Mouse (Mus musculus) hindbrain, embryonic 12.5 days (tissue): ENCODE data around the gene Ppfibp2. TPM values are rescaled to one million over a fixed set of nuclear protein-coding genes. Genes with fewer than 3 reads are reported as not detected.

Experiments
- ATAC-seq: fragments of 200-750 bp; cut with Nextera tagmentation; 2 replicates; pipeline ENCODE4 v1.8.0; 2017; ENCODE audit warnings: moderate TSS enrichment; ENCODE audit not compliant: low FRiP score
- H3K27ac ChIP-seq: fragments of 300-500 bp; sonication (generic); 2 replicates; pipeline ENCODE4 v1.5.1; 2016; ENCODE audit warnings: mild to moderate bottlenecking
- H3K27me3 ChIP-seq: fragments of 300-500 bp; sonication (generic); 2 replicates; pipeline ENCODE4 v1.6.1; 2016; ENCODE audit warnings: mild to moderate bottlenecking
- H3K36me3 ChIP-seq: fragments of 300-500 bp; sonication (generic); 2 replicates; pipeline ENCODE4 v1.6.1; 2016; ENCODE audit warnings: mild to moderate bottlenecking
- H3K4me1 ChIP-seq: fragments of 300-500 bp; sonication (generic); 2 replicates; pipeline ENCODE4 v1.6.1; 2016
- H3K4me2 ChIP-seq: fragments of 300-500 bp; sonication (generic); replicated peaks from 2 replicates; pipeline ENCODE4 v1.6.1; 2016; ENCODE audit warnings: mild to moderate bottlenecking
- H3K4me3 ChIP-seq: fragments of 300-500 bp; sonication (generic); 2 replicates; pipeline ENCODE4 v1.5.1; 2016; ENCODE audit warnings: mild to moderate bottlenecking
- H3K9ac ChIP-seq: fragments of 300-500 bp; sonication (generic); 2 replicates; pipeline ENCODE4 v1.6.1; 2016; ENCODE audit warnings: mild to moderate bottlenecking, moderate library complexity
- H3K9me3 ChIP-seq: fragments of 300-500 bp; sonication (generic); replicated peaks from 2 replicates; pipeline ENCODE4 v1.6.1; 2016; ENCODE audit warnings: mild to moderate bottlenecking
- WGBS: fragments of 180-500 bp; shearing (Covaris S2); methylation state at CpG from one replicate; pipeline ENCODE4 v1.1.7; 2016; 5-methylcytosine and 5-hydroxymethylcytosine counted together
- polyA plus RNA-seq: library from polyadenylated mRNA; unstranded; fragments of >200 nt; fragmentation: Nextera tagmentation; extraction: Ambion mirVana; gene quantifications from 2 replicates; pipeline ENCODE4 v1.2.1, GENCODE M21; 2016

Gene Ppfibp2
- polyA plus RNA-seq, 1 experiment from 2014 or later, result 5.3 TPM

GRCm38 (mm10) chr7:107756748-107757147 is 161.7 kb downstream of the Ppfibp2 start:
- Histone ChIP-seq H3K27me3 (no peaks in the 10 kb centered on the region), H3K4me3 (no peak overlapping the region), H3K27ac (no peak overlapping the region), H3K4me2 (no peak overlapping the region), H3K4me1 (0 out of 2 replicates have a peak, but pooled peaks cover 4% of the 10 kb centered on the region), H3K9ac (no peak overlapping the region), H3K9me3 (no peaks in the 10 kb centered on the region), H3K36me3 (no peaks in the 10 kb centered on the region)
- WGBS, result 84% methylated on average over 2 of the region's 2 CpGs
- ATAC-seq, result no peak

GRCm38 (mm10) chr7:107757308-107758151 is 162.5 kb downstream of the Ppfibp2 start, which contains the start of gene Cyb5r2:
Gene Cyb5r2, minus strand, starts transcription at chr7:107758032.
- Histone ChIP-seq H3K27me3 (no peaks in the 10 kb centered on the region), H3K9ac (peak within 1 kb of the TSS; percentile 49; the same call in 1 of the 2 replicates), H3K4me2 (peak within 1 kb of the TSS; percentile 54), H3K4me1 (0 out of 2 replicates have a peak, but pooled peaks cover 4% of the 10 kb centered on the region), H3K9me3 (no peaks in the 10 kb centered on the region), H3K27ac (no peak within 1 kb of the TSS), H3K4me3 (peak within 1 kb of the TSS; percentile 23; the same call in 1 of the 2 replicates), H3K36me3 (no peaks in the 10 kb centered on the region)
- ATAC-seq, result peak; percentile 52; the same call in 1 of the 2 replicates
- 13% methylated on average over 23 of the region's 23 CpGs for WGBS

- H3K4me1 ChIP-seq, result no peaks in the 10 kb centered on the region
- no peak overlapping the region for H3K4me3 ChIP-seq
- no peaks in the 10 kb centered on the region for H3K9me3 ChIP-seq
- H3K36me3 ChIP-seq, result no peaks in the 10 kb centered on the region
- no peak overlapping the region for H3K4me2 ChIP-seq
- H3K9ac ChIP-seq, result no peak overlapping the region
- 57% methylated on average over 6 of the region's 6 CpGs for WGBS
- H3K27ac ChIP-seq, result no peak overlapping the region
- no peaks in the 10 kb centered on the region for H3K27me3 ChIP-seq
- no peak for ATAC-seq
Measured at GRCm38 (mm10) chr7:107770812-107771211, 175.8 kb downstream of the Ppfibp2 start.

- H3K9me3 ChIP-seq, result no peaks in the 10 kb centered on the region
- H3K4me3 ChIP-seq, result no peak overlapping the region
- no peak for ATAC-seq
- no peak overlapping the region for H3K4me2 ChIP-seq
- H3K9ac ChIP-seq, result no peak overlapping the region
- H3K4me1 ChIP-seq, result no peaks in the 10 kb centered on the region
- WGBS, result 90% methylated on average over 1 of the region's 1 CpGs
- no peak overlapping the region for H3K27ac ChIP-seq
- H3K27me3 ChIP-seq, result no peaks in the 10 kb centered on the region
- H3K36me3 ChIP-seq, result no peaks in the 10 kb centered on the region
Measured at GRCm38 (mm10) chr7:107778216-107778615, 183.2 kb downstream of the Ppfibp2 start.

- H3K4me3 ChIP-seq, result no peak overlapping the region
- no peak for ATAC-seq
- no peaks in the 10 kb centered on the region for H3K36me3 ChIP-seq
- no peaks in the 10 kb centered on the region for H3K9me3 ChIP-seq
- no peak overlapping the region for H3K9ac ChIP-seq
- no peak overlapping the region for H3K27ac ChIP-seq
- no peak overlapping the region for H3K4me2 ChIP-seq
- no peaks in the 10 kb centered on the region for H3K4me1 ChIP-seq
- 46% methylated on average over 4 of the region's 4 CpGs for WGBS
- no peaks in the 10 kb centered on the region for H3K27me3 ChIP-seq
Measured at GRCm38 (mm10) chr7:107779611-107780010, 184.6 kb downstream of the Ppfibp2 start.

- Histone ChIP-seq H3K9me3 (no peaks in the 10 kb centered on the region), H3K4me3 (no peak overlapping the region), H3K4me1 (no peaks in the 10 kb centered on the region), H3K36me3 (no peaks in the 10 kb centered on the region), H3K9ac (no peak overlapping the region), H3K27me3 (no peaks in the 10 kb centered on the region), H3K4me2 (no peak overlapping the region), H3K27ac (no peak overlapping the region)
- WGBS, result 62% methylated on average over 3 of the region's 3 CpGs
- no peak for ATAC-seq
Measured at GRCm38 (mm10) chr7:107787977-107788620, 193.1 kb downstream of the Ppfibp2 start.

- H3K36me3 ChIP-seq, result no peaks in the 10 kb centered on the region
- H3K4me2 ChIP-seq, result no peak overlapping the region
- H3K9ac ChIP-seq, result no peak overlapping the region
- no peak overlapping the region for H3K4me3 ChIP-seq
- 84% methylated on average over 2 of the region's 2 CpGs for WGBS
- no peaks in the 10 kb centered on the region for H3K27me3 ChIP-seq
- no peaks in the 10 kb centered on the region for H3K4me1 ChIP-seq
- H3K9me3 ChIP-seq, result no peaks in the 10 kb centered on the region
- H3K27ac ChIP-seq, result no peak overlapping the region
- no peak for ATAC-seq
Measured at GRCm38 (mm10) chr7:107796500-107796899, 201.5 kb downstream of the Ppfibp2 start.

Other genes with a start within 250 kb of the Ppfibp2 start
- 5.1 and 6.3 TPM in 2 replicates for gene Syt9, start 224.5 kb upstream of the Ppfibp2 start, polyA plus RNA-seq
- gene Olfml1, start 27.8 kb upstream of the Ppfibp2 start, polyA plus RNA-seq, result 14.7 and 15.2 TPM in 2 replicates
- gene 5330417H12Rik, start 30.0 kb downstream of the Ppfibp2 start, polyA plus RNA-seq, result not detected in 2 replicates
- gene Cyb5r2, start 162.8 kb downstream of the Ppfibp2 start, polyA plus RNA-seq, result 0.16 and 0.36 TPM in 2 replicates
- gene Ovch2, start 206.0 kb downstream of the Ppfibp2 start, polyA plus RNA-seq, result not detected in 2 replicates
- not detected in 2 replicates for gene Olfr467, start 217.1 kb downstream of the Ppfibp2 start, polyA plus RNA-seq
- gene Olfr469, start 230.3 kb downstream of the Ppfibp2 start, polyA plus RNA-seq, result not detected in 2 replicates